Mouse (Mus musculus) frontal cortex, postnatal 10 days (tissue): ENCODE measurements around the gene Mtg1.

Experiments used
- DNase-seq, 2 experiments: peaks; one replicate each; pipeline ENCODE4 v3.0.0; 2022; ENCODE audit warnings: low spot score in 2 of 2, mixed read lengths in 1 of 2

The Mtg1 gene

DNA sequence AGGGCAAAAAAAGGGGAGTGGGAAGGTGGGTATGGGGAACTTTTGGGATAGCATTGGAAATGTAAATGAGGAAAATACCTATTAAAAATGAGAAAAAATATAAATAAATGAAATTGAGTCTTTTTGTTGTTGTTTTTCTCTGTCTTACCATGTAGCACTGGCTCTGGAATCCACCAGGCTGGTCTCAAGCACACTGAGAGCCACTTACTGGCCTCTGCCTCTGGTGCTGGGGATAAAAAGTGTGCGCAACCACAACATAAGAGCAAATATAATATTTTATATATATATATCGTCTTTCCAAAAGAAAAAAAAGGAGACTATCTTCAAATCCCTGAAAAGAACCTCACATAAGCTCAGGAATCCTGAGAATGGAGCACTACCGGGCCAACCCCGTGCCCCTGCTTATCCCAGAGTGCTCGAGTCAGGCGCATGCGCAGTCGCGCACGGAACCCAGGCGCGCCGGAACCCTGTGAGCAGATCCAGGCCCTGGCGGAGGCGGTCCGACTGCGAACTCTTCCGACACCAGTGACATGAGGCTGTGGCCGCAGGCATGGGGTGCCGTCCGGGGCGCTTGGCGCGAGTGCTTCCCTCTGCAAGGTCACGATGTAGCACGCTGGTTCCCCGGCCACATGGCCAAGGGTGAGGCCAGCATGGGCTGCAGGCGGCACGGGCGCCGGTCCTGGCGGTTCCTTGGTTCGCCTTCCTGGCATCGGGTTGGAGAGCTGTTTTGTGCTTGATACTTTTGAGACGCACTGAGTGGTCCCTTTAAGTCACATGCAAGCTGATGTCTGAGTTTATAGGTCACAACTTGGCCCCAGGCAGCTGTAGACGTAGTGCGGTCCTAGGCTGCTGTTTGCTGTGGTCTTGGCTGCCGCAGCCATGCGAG, at the start of gene Mtg1:
TSS of gene Mtg1 (plus strand) at position 430 of the 886 bp plus-strand sequence.
- DNase-seq: peak; percentile 95 to 97

DNA sequence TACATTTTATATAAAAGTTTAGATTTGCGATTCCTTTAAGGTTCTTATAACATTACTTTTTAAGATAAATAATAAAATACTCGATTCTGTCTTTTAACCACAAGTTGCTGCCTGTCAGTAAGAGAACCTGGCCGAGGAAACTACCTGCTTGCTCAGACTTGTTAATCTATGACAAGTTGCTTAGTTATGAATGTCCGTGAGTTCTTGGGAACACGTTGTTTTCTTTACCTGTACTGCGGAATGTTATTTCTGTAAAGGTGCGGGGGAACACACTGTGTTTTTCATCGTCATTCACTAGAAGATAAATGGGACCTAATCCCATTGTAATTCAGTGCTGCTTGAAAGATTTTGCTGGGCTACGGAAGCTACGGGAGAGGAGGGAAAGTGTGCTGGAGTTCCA, 46.8 kb upstream of the Mtg1 start:
- no peak for DNase-seq

DNA sequence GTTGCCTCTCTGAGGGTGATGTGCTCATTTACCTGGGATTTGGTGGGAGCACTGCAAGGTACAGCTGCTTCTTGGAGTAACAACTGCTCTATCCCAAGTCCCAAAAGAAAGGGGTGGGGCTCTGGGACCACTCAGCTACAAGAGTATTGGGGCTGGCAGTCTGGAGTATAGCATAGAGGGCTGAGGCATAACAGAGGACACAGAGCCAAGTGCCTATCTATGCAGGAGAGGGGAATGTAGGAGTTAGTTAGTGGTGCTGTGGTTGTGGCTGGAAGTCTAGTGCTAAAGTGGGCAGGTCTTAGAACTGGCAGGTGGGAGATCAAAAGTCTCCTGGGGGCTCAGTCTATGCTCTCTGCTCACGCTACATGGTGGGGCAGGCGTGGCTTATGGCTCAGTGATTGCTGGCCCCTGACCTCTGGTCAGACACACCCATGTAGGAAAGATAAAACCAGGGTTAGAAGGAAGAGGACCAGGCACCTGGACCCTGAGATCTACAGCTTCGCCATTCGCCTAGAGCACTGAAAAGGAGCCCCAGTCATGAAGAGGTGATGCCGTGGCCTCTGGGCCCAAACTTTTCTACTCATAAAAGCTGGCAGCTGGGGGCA, 44.3 kb upstream of the Mtg1 start, which contains the start of gene Prap1:
TSS of gene Prap1 (plus strand) at position 472 of the 605 bp plus-strand sequence.
- DNase-seq: no peak

DNA sequence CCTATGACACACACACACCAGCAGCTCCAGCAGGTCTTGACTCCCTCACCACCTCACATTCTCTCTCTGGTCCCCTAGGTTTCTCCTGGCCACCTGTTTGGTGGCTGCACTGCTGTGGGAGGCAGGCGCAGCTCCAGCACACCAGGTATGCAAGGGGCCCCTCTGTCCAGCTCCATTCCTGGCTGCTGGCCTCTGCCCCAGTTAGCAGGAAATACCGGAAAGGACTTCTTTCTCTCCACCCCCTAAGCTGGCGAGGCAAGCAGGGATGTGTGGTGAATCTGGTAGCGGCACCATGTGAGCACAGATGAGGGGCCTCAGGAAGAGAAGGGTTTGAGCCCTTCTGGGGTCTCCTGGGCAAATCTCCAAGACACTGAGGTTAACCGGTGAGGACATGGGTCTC, 42.4 kb upstream of the Mtg1 start:
- DNase-seq: no peak

DNA sequence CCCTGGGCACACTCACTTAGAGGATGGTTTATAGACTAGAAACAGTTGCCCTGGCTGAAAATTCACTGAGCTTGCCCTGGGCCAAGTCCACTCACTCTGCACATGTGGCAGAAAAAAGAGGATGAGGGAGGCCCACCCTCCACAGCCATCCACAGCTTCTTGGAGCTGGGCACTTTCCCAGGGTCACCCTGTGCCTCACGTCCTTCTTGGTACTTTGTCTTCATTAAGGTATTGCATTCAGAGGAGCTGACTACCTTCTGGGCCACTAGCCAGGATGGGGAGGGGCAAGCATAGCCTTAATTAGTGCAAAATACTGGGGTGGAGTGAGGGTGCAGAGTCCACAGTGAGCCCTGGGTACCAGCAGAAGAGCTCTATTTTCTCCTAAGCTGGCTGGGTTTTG, 41.8 kb upstream of the Mtg1 start:
- no peak for DNase-seq

DNA sequence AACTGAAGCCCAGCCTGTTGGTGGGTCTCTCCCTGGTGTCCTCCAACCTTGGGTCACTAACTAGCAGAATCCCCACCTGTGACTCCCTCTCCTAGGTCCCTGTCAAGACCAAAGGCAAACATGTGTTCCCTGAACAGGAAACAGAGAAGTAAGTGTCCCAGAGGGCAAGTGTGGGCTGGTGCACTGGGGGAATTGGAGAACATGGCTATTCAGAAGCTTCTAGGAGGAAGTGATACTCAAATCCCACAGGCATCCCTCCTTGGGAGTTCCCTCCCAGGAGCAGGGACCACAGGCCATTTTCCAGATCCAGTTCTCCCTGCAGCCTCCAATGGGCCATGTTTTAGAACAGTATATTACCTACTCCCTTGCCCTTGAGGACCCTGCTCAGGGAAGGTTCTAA, 41.3 kb upstream of the Mtg1 start:
- no peak for DNase-seq

DNA sequence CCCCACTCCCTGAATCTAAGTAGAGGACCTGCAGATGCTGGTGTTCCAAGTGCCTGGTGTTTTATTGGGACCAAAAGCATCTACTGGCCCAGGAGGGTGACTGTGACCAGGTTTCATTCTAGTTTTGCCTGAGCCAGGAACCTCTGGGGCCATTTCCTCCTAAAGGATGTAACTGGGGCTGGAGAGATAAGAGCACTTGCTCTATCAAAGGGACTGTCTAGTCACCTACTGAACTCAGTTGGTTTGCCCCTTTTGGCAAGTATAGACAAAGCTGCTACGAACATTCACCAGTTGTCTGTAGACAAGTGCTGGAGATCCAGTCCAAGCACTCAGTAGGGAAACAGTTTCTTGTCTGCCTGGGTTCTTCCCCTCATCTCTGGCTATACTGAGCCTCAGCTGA, 38.9 kb upstream of the Mtg1 start:
- DNase-seq: no peak

DNA sequence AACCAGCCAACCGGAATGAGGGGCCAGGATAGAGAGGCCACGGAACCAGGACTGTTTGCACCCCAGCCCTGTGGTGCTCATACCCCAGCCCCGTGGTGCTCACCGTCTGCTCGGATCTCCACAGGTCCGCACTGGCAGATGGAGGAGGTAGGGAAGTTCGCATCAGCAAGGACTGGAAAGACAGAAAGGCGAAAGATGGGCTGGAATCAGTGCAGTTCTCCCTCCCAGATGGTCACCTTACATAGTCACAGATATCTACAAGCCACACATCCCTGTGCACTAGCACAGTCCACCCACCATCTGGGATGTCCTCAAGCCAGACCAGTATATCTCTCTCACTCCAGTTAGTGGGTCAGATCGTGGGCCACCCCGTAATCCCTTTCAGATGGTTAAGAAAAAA, 35.9 kb upstream of the Mtg1 start:
- DNase-seq: no peak

DNA sequence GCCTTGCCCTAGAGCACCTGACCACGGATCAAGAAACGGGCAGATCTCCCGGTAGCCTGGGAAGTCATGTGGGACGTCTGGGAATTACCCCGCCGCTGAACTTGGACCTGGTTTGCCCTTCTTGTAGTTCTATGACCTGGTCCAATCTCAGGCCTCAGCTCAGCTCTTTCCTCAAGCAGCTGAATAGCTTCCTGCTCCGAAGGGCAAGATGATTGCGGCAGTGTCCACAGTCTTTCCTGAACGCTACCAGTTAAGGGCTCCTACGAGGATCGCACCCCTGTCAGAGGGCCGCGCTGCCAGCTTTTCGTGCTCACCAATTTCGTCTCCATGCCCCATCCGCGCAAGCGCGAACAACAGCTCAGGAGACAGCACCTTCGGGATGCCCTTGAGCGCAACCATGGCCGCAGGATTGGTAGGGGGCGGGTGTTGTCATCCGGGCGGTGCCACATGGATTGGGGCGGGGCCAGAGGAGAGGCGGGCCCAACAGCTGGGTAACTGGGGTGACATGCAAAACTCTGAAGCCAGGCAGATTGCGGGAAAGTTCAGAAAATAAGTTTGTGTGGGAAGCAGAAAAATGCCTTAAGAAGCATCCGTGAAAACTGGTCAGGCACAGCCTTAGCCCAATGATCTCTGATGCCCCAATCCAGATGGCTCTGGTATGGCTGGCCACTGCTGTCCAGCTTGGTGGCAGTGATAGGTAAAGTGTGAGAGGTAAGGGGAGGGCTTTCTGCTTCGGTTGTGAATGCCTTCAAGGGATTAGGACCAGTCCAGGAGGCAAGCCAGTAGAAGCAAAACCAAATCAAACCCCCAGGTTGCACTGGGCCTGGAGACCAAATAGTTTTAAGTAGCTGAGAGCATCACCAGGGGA, 35.1 kb upstream of the Mtg1 start, which contains the start of gene Fuom:
TSS of gene Fuom (minus strand) at position 449 of the 868 bp plus-strand sequence.
- peak; percentile 77 for DNase-seq

DNA sequence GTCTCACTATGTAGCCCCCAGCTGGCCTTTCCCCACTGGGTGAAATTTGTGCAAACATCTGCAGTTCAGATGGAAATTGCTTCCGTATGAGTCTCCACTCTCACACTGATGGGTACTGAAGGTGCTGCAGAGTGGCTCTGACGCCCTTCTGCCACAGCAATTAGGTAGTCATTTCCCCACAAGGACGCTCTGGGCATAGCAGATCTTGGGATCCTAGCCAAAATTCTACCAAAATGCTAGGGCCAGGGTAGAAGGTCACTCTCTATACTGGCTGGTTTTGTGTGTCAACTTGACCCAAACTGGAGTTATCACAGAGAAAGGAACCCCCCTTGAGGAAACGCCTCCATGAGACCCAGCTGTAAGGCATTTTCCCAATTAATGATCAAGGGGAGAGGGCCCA, 33.4 kb upstream of the Mtg1 start:
- DNase-seq: no peak

DNA sequence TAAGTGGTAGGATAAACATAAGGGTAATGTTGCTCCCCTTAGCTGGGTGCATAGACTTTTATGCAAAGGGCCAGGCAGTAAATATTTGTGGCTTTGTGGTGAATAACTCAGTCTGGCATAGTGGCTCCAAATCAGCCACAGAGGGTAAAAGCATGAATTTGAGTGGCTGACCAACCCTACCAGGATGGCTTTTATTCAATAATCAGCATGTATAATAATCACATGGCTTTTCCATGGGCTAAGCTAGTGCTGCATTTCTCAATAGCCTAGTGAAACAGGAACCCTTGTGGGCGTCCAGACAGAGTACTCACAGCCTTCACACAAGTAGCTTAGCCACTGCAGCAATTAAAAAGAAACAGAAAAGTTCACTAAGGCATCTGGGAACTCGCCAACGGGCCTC, 25.4 kb upstream of the Mtg1 start:
- no peak for DNase-seq

DNA sequence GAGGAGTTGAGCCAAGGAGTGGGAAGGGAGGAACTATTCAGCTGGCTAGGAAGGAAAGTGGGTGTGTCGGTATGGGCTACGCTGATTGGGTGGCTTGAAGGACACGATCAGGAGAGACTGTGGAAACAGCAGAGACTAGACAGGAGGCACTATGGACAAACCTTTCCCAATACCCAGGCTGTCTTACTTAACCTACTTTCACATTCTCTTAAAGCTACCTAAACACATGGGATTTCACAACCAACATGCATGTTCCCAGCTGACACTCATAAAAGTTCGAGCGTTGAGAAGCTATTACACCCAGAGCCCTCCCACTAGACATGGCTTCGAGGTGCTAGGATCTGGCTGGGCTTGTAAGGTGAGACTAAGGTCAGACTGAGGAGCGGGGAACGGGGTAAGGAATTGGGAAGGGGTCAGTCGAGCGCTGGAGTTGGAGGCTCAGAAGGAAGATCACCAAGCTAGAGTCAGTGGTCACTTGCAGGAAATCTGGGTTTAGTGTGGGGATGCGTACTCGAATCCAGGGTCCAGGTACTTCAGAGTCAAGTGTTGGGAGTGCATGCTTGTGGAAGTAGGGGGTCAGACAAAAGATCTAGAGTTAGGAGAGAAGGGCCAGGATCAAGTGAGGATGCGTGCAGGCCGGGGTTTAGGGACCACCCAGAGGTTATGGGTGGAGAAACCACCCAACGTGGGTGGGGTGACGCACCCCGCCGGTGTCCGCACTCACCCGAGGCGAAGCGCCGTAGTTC, 21.6 kb upstream of the Mtg1 start, which contains the start of gene Paox:
TSS of gene Paox (plus strand) at position 217 of the 746 bp plus-strand sequence.
- peak in 1 of 2 experiments; percentile 18 for DNase-seq

DNA sequence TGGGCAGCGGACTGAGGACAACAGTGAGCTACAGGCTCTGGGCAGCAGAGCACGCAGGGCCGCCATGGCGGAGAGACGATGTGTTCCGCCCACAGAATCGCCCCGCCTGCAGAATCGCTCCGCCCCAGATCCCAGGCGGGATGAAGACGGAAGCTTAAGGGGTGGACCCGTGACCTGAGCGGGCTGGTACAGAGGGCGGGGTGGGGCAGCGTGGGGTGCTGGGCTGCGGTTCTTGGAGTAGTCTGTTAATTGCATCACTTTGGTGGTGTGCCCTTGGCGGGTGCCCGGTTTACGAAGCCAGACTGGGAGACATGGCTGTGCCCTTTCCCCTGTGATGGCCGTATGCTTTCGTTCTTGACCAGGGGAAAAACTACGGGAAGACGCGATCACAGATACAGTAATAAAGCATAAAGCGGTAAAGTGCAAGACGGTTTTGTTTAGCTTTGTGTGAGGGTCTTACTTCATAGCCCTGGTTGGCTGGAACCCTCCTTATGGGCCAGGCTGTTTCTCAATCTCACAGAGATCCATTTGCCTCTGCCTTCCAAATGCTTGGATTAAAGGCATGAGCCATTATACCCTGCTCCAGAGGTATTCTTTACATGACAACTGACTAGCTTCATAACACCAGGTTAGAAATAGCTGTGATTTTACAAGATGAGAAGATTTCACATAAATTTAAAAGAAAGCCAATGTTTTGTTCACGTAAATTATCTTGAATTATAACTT, 20.9 kb upstream of the Mtg1 start, which contains the start of gene Echs1:
TSS of gene Echs1 (minus strand) at position 148 of the 726 bp plus-strand sequence.
- DNase-seq: peak; percentile 77 to 83

DNA sequence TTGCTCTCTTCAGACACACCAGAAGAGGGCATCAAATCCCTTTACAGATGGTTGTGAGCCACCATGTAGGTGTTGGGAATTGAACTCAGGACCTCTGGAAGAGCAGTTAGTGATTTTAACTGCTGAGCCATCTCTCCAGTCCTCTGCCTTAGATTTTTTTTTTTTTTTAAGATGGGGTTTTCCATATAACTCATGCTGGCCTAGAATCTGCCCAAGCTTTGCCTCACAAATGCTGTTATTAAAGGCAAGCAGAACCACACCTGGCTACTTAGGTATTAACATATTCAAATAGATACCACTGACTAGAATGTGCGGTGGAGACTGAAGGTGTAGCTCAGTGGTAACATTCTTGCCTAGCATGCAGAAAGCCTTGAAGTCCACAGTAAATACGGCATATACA, 16.9 kb upstream of the Mtg1 start:
- no peak for DNase-seq

DNA sequence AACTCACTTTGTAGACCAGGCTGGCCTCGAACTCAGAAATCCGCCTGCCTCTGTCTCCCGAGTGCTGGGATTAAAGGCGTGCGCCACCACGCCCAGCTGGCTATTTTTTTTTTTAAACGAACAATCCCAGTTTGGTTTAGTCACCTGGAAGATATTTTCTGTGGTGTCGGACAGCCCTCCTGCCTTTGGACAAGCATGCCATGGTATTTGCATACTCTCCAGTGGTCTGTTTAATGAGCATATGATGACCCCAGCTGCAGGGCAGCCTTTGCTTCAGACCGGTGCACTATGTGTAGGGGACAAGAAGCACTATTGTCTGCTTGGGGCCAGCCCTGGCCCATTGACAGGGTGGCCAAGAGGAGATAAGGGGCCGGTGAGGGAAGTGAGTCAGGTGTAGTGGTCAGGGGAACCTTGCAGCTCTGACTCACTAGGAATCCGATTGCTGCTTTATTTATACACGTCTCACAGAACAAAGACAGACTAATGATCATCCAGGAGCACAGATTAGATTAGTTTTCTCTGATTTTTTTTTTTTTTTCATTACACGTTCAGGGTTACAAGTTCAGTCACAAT, 15.9 kb upstream of the Mtg1 start:
- DNase-seq: no peak

DNA sequence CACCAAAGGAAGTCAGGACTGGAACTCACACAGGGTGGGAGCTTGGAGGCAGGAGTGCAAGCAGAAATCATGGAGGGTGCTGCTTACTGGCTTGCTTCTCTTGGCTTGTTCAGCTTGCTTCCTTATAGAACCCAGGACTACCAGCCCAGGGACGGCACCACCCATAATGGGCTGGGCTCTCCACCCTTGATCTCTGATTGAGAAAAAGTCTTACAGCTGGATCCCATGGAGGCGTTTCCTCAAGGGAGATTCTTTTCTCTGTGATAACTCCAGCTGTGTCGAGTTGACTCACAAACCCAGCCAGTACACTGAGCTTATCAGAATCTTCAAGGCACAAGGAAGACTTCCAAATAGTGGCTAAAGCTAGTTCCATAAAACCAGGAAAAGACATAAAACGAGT, 14.6 kb upstream of the Mtg1 start:
- DNase-seq: no peak

DNA sequence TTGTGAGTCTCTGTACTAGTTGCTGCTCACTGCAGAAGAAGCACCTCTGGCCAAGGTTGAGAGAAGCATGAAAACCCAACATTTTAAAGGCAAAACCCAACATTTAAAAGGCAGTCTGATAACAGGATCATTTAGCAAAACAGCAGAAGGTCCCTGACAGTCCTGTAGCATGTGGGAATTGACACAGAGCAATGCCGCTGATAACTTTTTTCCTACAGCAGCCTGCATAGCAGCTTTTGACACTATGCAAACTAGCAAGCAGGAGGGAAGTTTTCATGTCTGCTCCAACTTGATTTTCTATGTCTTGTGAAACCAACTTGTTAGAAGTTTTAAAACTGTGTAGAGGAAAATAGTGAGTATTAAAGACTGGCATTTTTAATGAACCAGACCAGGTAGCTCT, 13.0 kb upstream of the Mtg1 start:
- DNase-seq: no peak

DNA sequence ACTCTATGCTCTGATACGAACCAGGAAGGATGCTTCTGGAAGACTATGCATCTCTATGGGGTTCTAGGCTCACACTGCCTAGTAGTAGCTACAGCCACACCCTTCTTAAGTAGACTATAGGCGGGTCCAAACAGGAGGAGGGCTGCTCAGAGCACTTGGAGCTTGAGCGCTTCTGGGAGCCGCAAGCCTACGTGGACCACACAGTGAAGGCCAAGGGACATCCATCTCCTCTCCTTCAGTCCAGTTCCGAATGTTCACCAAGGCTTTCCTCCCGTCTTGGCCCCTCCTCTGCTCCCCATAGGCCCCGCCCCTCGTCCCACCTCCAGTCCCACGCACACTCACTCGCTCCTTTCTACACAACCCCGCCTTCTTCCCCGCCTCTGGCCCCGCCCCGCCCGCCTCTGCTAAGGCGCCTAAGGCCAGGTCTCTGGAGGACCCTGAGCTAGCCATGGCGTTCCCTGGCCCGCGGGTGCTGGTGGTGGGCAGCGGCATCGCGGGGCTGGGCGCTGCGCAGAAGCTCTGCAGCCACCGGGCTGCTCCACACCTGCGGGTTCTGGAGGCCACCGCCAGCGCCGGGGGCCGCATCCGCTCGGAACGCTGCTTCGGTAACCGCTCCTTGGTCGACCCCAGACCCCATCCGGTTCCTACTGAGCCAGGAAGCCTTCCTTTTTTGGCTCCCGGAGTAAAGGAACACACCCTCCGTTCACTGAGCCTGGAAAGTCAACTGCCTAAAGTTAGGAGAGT, 11.9 kb upstream of the Mtg1 start:
- DNase-seq: peak; percentile 85 to 86

DNA sequence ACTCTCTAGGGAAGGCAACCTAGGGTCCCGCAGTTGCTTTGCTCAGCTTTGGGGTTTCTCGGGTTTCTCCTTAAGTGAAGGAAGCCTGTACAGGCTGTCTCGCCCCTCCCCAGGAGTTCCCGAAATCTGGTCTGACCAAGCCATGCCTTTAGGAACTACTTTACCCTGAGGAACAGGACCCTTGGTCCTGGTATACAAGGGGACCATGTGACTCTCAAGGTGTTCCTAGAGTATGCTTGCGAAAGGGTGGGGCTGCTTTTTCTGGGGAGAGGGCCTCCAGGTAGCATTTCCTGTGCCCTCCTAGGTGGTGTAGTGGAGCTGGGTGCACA, 11.4 kb upstream of the Mtg1 start:
- DNase-seq: no peak

DNA sequence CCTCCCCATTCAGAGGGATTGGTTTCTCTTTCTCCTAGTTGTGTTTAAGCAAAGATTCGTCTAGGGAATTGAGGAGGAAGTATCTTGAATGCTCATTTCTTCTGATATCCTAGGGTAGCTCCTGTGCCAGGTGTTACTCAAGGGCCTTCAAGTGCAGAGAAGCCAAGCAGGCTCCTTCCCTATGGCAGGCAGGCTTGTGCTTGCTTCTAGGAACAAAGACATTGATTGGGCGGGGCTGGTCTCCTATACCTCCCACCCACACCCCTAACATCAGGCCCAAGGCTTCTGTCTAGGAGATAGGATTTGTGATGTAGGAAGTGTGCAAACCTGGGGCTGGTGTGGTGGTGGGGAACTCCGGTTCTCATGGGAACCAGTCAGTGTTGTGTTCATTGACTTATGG, 10.4 kb upstream of the Mtg1 start:
- DNase-seq: no peak
